Mouse (Mus musculus): ENCODE results near the gene Hist1h4i.

Hist1h4i gene

DNA sequence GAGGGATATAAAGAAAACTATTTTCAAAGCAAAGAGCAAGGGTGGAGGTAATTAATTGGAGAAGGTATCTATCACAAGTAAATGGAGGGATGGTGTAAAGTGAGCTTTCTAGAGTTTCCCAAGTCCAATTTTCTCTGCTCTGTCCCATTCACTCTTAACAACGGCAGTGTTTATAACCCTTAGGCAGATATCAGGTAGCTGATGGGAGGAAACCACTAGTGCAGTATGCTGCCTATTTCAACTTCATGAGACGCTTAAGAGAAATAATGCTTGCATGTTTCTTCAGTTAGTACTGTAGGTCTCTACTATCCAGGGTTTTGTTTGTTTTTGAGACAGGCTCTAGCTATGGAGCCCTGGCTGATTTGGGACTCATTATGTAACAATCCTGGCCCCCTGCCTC is 3.7 kb downstream of the Hist1h4i start:
- CTCF ChIA-PET = interaction anchor here (0.6 to 0.7 kb wide), 4 partner anchors 58 to 1523 kb away, joined by 3 to 6 read pairs (median 4); no protein-coding TSS in a partner anchor

DNA sequence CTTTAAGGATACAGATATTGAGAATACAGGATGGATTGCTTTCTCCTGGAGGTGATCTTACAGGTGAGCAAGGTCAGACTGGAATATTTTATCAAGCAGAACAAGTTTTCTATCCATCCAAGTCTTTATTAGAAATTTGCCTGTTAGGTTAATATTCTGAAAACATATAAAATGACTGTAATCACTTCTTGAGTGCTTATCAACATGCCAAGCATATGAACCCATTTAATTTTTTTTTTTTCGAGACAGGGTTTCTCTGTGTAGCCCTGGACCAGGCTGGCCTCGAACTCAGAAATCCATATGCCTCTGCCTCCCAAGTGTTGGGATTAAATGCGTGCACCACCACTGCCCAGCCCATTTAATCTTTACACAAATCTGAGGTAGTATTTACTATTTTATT is 4.2 kb downstream of the Hist1h4i start:
- CTCF ChIA-PET = interaction anchor here (0.6 kb wide), 2 partner anchors 58 to 346 kb away, joined by 3 to 4 read pairs; no protein-coding TSS in a partner anchor

DNA sequence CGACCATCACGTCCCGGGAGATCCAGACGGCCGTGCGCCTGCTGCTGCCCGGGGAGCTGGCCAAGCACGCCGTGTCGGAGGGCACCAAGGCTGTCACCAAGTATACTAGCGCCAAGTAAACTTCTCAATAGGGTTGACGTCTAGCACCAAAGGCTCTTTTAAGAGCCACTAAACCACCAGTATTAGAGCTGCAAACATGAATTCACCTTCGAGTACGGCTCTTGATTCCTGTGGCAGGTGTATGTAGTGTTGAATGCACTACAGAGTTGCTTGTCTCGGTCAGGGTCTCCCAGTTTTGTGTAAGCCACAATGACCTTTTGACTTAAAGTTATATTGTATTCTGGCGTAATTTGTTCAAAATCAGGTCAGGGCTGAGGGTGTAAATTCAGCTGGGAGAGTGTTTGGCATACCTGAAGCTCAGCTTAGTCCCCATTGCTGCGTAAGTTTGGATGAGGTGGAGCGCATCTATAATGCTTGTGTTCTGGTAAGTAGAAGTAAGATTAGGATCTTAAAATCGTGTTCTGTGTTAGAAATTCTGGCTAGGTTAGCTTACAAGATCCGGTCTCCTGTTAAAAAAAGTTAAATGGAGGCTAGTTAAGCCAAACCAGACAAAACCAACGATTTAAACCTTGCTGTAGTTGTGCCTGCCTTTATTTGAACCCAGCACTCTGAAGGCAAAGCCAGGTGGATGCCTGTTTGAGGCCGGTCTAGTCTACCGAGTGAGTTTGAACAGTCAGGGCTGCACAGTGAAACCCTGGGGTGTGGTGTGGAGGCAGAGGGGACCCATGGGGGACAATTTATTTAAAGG is 4.8 kb downstream of the Hist1h4i start:
- CTCF ChIA-PET = interaction anchor here (0.6 kb wide), 1 partner anchor 57 kb away, joined by 3 read pairs; no protein-coding TSS in a partner anchor

DNA sequence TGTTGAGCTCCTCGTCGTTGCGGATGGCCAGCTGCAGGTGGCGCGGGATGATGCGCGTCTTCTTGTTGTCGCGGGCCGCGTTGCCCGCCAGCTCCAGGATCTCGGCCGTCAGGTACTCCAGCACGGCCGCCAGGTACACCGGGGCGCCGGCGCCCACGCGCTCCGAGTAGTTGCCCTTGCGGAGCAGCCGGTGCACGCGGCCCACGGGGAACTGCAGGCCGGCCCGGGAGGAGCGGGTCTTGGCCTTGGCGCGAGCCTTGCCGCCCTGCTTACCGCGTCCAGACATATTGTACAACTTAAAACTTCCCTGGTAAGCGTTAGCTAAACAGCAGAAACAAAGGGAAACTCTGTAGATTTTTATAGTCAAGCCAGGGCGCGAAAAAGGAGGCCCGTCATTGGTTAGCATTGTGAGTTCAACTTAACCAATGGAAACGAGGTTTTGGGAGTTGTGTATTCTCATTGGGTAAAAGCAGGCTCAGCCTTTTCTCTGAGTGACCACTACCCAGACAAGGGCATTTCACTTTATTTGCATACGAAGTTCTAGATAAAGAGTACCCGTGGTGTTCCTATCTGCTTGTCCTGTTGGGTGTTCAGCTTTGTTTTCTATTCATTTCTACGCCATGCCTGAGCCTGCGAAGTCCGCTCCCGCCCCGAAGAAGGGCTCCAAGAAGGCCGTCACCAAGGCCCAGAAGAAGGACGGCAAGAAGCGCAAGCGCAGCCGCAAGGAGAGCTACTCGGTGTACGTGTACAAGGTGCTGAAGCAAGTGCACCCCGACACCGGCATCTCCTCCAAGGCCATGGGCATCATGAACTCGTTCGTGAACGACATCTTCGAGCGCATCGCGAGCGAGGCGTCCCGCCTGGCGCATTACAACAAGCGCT is 5.7 kb downstream of the Hist1h4i start, which contains the start of the genes Hist1h2ah and Hist1h2bk:
Hist1h2ah (minus strand) TSS at position 302 of the 882 bp plus-strand sequence.
Hist1h2bk (plus strand) TSS at position 604 of the 882 bp plus-strand sequence.
- CTCF ChIA-PET = interaction anchor here (0.5 kb wide), 1 partner anchor 8 kb away, joined by 3 read pairs; the partner anchor contains the start of gene Hist1h2bj

DNA sequence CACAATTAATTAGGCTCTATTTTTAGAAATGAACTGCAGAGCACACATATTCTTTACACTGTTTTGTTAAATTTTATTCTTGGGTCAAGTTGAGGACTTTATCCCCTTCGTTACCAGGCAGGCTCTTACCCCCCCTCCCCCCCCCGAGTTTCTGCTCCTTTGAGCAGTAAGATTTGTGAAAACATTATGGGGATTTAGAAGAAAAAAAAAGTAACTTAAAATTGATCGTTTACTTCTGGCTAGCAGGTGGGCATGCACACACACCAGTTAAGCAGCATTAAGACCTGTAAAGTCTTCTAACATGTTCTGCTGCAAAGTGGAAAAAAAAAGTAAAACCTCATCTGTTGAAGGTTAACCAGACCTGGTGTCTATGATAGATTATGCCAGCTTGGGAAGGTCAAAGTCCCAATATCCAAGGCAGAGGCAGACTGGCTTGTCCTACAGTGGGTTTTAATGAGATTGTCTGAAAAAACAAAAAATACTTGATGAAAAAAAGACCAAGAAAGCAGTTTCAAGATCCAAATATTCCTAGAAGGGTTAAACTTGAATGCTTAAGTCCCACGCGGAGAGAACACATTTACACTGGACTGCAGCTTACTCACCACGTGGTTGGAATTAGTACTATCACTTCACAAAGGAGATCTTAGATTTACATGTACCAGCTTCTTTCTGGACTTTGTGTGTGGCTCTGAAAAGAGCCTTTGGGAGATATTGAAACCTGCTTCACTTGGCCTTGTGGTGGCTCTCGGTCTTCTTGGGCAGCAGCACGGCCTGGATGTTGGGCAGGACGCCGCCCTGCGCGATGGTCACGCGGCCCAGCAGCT is 6.5 kb downstream of the Hist1h4i start:
- CTCF ChIA-PET = no interaction called here

DNA sequence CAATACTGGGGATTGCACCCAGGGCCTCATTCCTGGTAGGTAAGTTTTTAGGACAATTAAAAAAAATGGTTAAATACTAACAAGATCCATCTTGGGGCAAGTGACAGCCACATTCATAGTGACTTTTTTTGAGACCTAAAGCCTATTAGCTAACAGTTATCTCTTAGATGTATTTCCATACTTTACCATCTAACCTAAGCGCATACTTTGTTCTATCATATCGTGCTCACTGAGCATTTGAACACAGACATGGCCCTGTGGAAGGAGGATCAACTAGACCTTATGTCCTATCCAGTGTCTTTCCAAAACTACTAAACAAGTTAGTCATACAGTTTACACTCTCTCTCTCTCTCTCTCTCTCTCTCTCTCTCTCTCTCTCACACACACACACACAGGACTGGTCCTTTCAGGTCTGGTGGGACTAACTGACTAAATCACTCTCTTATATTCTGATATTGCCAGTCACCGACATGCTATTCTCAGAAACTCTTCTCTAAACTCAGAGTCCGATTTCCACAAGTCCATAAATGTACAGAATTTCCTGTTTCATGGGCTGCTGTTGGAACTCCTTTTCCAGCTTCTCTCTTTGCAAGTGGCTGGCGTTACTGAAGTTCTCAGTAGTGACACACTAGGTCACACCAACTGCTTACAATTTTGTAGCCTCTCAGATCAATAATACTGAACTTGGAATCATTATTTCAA is 7.3 kb downstream of the Hist1h4i start:
- CTCF ChIA-PET = interaction anchor here (0.7 kb wide), 2 partner anchors 60 to 1401 kb away, joined by 4 to 11 read pairs; no protein-coding TSS in a partner anchor

DNA sequence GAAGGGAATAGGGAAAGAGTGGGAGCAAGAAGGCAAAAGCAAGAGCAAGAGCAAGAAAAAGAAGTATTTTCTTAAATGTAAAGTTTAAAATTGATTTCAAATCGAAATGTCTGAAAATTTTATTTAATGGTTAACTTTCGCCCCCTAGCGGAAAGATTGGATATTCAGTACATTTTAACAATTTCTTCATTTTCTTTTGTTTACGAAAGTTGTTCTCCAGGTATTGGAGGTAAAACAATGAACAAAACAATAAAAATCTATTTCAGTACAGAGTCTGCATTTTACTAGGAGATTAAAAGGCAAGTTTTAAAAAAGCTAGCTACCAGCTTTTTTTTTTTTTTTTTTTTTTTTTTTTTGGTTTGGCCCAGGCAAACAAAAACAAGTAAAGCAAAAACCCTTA is 10.7 kb downstream of the Hist1h4i start:
- CTCF ChIA-PET = interaction anchor here (0.5 to 1.1 kb wide), 6 partner anchors 9 to 1556 kb away, joined by 3 to 17 read pairs (median 4); partner anchors contain the start of gene Hist1h4k

DNA sequence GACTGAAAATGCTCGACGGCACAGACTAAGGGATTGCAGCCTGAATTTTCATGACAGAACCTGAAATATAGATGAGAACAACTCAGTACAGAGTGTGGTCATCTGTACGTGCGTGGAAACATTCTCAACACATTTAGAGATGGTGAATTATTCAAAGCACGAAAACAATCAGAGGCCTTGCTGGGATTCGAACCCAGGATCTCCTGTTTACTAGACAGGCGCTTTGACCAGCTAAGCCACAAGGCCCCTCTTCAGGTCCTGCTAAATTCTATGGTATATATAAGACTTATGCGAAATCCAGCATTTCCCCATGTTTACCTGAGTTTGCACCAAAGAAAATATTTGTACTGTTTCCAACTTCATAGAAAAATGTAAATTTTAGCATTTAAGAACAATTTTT is 11.2 kb downstream of the Hist1h4i start:
- CTCF ChIA-PET = interaction anchor here (0.5 to 2.0 kb wide), 3 partner anchors 10 to 312 kb away, joined by 3 to 10 read pairs (median 4); no protein-coding TSS in a partner anchor

DNA sequence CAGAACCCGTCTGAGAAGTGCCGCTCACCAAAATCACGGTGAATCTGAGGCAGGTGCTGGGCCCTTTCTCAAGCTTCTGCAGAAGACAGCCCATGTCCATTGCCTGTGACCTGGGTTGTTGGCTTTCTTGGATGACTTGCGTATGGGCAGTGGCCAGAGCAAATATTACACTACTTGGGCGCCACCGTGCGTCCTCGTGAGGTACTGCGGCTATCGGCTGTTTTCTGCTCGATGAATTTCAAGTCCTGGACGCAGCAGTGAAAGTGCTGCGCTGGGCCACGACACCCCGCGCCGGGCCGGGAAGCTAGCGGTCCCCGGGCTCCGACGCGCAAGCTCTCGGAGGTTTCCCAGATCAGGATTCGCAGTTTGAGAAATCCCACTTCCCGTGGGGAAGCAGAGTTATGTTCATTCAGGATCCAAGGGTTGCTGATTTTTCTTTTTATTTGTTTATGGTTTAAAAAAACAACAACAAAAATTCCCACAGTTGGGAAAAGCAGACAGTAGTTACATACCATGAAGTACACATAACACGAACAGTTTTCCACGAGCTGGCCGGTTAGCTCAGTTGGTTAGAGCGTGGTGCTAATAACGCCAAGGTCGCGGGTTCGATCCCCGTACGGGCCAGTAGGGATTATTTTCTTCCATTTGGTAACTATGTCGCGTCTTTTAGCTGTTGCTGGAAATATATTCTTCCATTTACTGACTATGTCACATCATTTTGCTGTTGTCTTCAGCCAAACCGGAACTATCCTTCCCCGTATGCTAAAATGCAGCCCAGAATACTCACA is 12.3 kb downstream of the Hist1h4i start:
- CTCF ChIA-PET = interaction anchor here (0.6 to 2.0 kb wide), 6 partner anchors 11 to 1403 kb away, joined by 3 to 10 read pairs (median 4); no protein-coding TSS in a partner anchor

DNA sequence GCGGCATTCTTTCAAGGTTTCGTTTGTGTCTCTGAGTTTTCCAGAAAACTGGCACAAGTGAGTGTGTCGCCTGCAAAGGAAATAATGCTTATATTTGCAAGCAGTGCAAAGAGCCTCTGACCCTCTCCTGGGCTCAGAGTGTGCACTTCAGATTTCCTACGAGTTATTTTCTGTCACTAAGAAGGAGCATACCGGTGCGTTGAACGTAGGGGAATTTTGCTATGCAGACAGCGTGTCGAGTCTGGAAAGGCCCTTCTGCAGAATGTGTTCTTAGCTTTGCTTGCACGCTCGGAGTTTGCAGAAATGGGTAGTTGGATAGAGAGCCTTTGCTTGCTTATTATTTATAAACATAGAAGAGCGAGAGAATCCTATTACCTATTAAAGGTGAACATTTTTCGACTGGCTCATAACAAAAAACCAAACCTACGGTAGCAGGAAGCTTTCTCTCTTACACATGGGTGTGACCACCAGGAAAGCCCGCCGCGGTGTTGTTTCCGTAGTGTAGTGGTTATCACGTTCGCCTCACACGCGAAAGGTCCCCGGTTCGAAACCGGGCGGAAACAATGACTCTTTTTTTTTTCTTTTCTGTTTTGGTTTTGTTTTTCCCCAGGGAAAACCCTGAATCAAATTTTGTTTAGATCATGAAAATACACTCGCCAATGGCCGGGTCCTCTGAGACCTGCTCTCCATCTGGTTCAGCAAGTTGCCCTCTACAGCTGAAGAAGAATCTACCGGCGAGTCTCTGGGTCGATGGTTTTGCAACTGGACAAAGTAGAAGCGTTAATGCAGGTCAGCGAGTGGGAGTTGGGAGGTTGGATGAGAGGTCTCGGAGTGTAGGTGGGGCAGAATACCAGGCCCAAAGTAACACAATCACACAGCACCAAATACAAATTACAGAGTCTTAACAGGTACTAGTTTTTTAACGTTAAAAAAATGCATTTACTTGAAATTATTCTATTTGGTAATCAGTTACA is 14.8 kb downstream of the Hist1h4i start:
- CTCF ChIA-PET = interaction anchor here (1.0 kb wide), 1 partner anchor 8 kb away, joined by 4 read pairs; no protein-coding TSS in a partner anchor

DNA sequence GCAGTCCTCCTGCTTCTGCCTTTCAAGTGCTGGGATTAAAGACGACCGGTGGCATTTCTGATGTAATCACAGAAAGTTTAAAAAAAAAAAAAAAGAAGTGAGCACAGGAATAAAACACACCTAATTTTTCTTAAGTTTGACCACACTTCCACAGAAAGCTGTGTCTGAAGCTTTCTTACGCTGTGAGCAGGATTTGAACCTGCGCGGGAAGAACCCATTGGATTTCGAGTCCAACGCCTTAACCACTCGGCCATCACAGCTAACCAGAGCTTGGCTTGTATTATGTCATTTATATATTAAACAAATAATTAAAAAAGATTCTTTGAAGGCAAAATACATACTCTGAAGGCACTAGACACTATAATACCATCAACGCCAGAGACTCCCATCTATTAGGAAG is 18.9 kb downstream of the Hist1h4i start:
- CTCF ChIA-PET = interaction anchor here (0.7 to 1.6 kb wide), 3 partner anchors 16 to 678 kb away, joined by 4 to 7 read pairs (median 6); no protein-coding TSS in a partner anchor

DNA sequence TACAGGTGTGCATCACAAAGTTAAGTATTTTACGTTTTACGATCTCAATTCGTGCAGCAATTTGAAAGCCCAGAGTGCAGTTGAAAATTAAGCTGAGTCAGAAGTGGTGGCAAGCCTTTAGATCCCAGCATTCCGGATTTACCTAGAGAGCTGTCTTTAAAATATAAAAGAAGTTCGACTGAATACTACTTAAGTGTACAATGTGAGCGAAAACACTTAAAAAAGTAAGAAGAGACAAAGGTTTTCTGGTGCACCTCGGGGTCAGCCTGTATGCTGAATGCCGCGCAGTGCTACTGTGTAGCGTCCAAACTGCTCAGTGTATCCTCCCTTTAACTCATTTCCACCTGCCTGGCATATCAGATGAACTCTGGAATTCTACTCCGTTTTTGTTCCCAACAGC is 19.6 kb downstream of the Hist1h4i start:
- CTCF ChIA-PET = interaction anchor here (1.6 kb wide), 1 partner anchor 48 kb away, joined by 6 read pairs; no protein-coding TSS in a partner anchor

DNA sequence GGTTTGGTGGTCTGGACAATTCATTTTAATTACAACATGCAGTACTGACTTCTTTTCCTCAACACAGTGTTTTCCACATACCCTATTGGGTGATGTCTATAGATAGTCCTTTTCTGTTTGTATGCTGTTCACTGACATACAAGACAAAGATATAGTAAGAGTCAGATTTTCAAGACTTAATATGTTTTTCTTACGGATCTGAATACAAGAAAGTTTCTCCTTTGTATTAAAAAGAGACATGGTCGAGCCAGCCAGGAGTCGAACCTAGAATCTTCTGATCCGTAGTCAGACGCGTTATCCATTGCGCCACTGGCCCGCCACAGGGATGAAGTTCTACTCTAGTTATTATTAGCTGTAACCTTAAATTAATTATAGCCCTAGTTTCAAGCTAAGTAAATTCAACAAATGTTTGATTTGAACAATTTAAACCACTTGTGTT is 20.2 kb downstream of the Hist1h4i start:
- CTCF ChIA-PET = interaction anchor here (1.6 kb wide), 1 partner anchor 47 kb away, joined by 6 read pairs; no protein-coding TSS in a partner anchor

DNA sequence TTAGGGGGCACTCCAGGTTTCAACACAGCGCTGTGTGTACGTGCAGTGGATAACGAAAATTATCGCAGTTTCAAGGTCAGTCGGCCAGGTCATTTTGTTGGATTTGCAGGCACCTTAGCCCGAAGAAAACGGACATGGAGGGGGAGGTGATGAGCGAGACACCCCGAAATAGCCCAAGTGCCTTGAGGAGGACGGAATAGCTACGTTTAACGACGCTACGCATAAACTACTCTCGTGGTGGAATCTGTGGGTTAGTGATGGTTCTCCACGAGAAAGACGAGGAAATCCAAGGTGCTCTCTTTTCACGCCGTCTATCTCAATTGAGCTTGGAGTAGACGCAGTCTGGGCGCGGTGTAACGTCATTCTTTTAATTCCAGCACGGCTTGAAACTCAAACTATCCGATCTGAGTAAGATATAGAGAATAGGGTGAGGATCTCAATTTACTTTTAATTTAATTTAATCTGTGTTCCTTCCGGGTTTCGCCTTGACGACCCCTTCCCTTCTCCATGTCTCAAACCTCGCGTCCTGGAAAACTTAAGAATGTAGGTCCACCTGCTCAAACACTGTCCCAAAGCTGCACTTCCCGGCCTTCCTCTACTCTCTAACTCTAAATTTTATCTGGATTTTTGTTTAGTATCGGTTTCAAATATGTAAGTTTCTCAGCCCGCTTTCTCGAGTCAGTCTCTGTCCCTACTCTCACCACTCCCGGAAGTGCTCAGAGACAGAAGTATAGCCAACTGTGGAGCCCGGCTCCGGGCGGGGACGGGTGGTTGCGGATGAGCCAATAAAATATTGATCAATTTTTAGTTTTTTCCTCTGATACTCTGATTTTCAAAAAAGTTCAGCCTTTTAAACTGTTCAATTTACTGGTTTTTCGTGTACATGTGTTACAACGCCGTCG is 21.0 kb downstream of the Hist1h4i start:
- CTCF ChIA-PET = interaction anchor here (0.6 to 1.4 kb wide), 2 partner anchors 10 to 14 kb away, joined by 4 to 6 read pairs; no protein-coding TSS in a partner anchor

DNA sequence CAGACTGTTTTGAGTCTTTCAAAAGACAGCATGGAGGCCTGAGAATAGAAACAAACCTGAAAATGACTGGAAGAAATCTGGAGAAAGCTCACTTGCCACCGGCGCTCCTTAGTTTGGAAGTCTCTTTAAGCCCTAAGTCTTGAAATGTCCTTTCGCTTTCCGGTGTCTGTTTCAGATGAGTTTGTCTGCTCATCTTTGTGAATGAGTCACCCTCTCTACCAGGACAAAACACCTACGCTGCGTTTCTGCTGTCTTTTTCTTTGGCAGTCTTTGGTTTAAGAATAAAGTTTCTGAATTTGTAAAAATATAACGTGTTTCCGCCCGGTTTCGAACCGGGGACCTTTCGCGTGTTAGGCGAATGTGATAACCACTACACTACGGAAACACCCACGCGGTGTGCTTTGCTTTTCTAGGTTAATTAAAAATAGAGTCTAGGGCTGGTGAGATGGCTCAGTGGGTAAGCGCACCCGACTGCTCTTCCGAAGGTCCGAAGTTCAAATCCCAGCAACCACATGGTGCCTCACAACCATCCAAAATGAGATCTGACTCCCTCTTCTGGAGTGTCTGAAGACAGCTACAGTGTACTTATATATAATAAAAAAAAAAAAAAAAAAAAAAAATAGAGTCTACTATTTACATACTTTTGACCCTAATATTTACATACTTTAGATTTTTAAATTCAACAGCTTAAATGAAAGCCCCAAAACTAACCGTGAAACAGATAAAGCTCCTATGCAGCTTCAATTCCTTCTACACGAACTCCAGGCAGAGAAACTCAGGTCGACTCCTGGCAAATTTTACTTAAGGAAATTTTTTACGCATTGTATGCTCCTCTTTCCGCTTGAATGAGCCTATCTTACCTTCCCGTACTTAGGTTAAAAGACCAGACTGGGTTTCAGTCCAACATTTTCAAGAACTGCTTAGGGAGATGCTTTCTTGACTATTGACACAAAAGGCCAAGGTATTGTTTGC is 25.4 kb downstream of the Hist1h4i start:
- CTCF ChIA-PET = interaction anchor here (0.6 to 2.9 kb wide), 4 partner anchors 10 to 133 kb away, joined by 3 to 12 read pairs (median 4); no protein-coding TSS in a partner anchor

All from spleen, embryonic (tissue).